Mouse (Mus musculus) spleen, adult 2 months (tissue): Measurements from ENCODE around the gene Zfp423.

Experiments
- CTCF ChIP-seq: fragments of 200-500 bp; IDR thresholded peaks from 2 replicates; pipeline ENCODE4 v1.5.1; 2011; ENCODE audit warnings: mild to moderate bottlenecking, inconsistent platforms; ENCODE audit not compliant: insufficient read depth, insufficient read length, insufficient replicate concordance; ENCODE audit errors: extremely low read depth
- POLR2A ChIP-seq: fragments of 200-500 bp; IDR thresholded peaks from 2 replicates; pipeline ENCODE4 v1.6.1; 2011; ENCODE audit warnings: low read depth, low read length, inconsistent platforms

- TF ChIP-seq POLR2A: no peak
- no peak for TF ChIP-seq CTCF
These were observed 136.7 kb downstream of the Zfp423 start for GRCm38 (mm10) chr8:87822690-87823089.
